Mouse (Mus musculus) hindbrain, postnatal 0 days (tissue): ENCODE results near the gene Col9a2. TPM values are rescaled to one million over a fixed set of nuclear protein-coding genes. Genes with fewer than 3 reads are reported as not detected.

Source experiments
- ATAC-seq: fragments of 200-750 bp; cut with Nextera tagmentation; 2 replicates; pipeline ENCODE4 v1.8.0; 2017; ENCODE audit warnings: mild to moderate bottlenecking, moderate TSS enrichment, moderate library complexity
- DNase-seq: peaks from one replicate; pipeline ENCODE4 v3.0.0-alpha.2; 2015; ENCODE audit warnings: low spot score
- H3K27ac ChIP-seq: fragments of 300-500 bp; sonication (generic); 2 replicates; pipeline ENCODE4 v1.5.1; 2014; ENCODE audit warnings: mild to moderate bottlenecking
- H3K27me3 ChIP-seq: fragments of 300-500 bp; sonication (generic); 2 replicates; pipeline ENCODE4 v1.6.1; 2014; ENCODE audit warnings: low read length, mixed read lengths; ENCODE audit not compliant: insufficient read depth
- H3K36me3 ChIP-seq: fragments of 300-500 bp; sonication (generic); 2 replicates; pipeline ENCODE4 v1.6.1; 2014; ENCODE audit warnings: low read length, mixed read lengths; ENCODE audit not compliant: insufficient read depth
- H3K4me1 ChIP-seq: fragments of 300-500 bp; sonication (generic); 2 replicates; pipeline ENCODE4 v1.6.1; 2014; ENCODE audit warnings: antibody characterized with exemption, low read length, mixed read lengths; ENCODE audit not compliant: insufficient read depth
- H3K4me2 ChIP-seq: fragments of 300-500 bp; sonication (generic); 2 replicates; pipeline ENCODE4 v1.6.1; 2014; ENCODE audit warnings: low read depth, mild to moderate bottlenecking, low read length, moderate library complexity, mixed read lengths
- H3K4me3 ChIP-seq: fragments of 300-500 bp; sonication (generic); 2 replicates; pipeline ENCODE4 v1.5.1; 2014; ENCODE audit warnings: low read length
- H3K9ac ChIP-seq: fragments of 300-500 bp; sonication (generic); replicated peaks from 2 replicates; pipeline ENCODE4 v1.6.1; 2014; ENCODE audit warnings: mild to moderate bottlenecking, low read length, moderate library complexity, mixed read lengths
- H3K9me3 ChIP-seq: fragments of 300-500 bp; sonication (generic); 2 replicates; pipeline ENCODE4 v1.6.1; 2016; ENCODE audit warnings: low read length, mixed read lengths
- CTCF ChIP-seq: IDR thresholded peaks from 2 replicates; pipeline ENCODE4 v1.5.1; 2016; ENCODE audit warnings: antibody characterized with exemption, control low read depth, low read depth
- WGBS: fragments of 180-500 bp; shearing (Covaris S2); extraction: QIAGEN DNeasy Blood & Tissue Kit; methylation state at CpG from one replicate; pipeline ENCODE4 v1.1.7; 2014; 5-methylcytosine and 5-hydroxymethylcytosine counted together
- polyA plus RNA-seq: library from polyadenylated mRNA; unstranded; fragments of >200 nt; fragmentation: Nextera tagmentation; extraction: Ambion mirVana; gene quantifications from 2 replicates; pipeline ENCODE4 v1.2.1, GENCODE M21; 2015
- total RNA-seq: library from RNA; depleted of rRNA; stranded (reverse); fragments of >200 nt; gene quantifications from 2 replicates; pipeline ENCODE4 v1.2.3, GENCODE M21; 2014; rRNA removed

Col9a2 gene
- total and polyA plus RNA-seq, 2 experiments from 2014 or later: 23.8 to 39.8 TPM

GRCm38 (mm10) chr4:121077915-121078646, 38.9 kb downstream of the Col9a2 start:
- Histone ChIP-seq H3K4me3 (no peak overlapping the region), H3K27ac (no peak overlapping the region), H3K36me3 (peaks cover 35% of the 10 kb centered on the region), H3K9me3 (no peaks in the 10 kb centered on the region), H3K9ac (no peak overlapping the region), H3K4me1 (no peaks in the 10 kb centered on the region), H3K4me2 (no peak overlapping the region), H3K27me3 (no peaks in the 10 kb centered on the region)
- WGBS: 46% methylated on average over 3 of the region's 3 CpGs
- no peak for TF ChIP-seq CTCF
- ATAC-seq: no peak
- no peak for DNase-seq

DNA sequence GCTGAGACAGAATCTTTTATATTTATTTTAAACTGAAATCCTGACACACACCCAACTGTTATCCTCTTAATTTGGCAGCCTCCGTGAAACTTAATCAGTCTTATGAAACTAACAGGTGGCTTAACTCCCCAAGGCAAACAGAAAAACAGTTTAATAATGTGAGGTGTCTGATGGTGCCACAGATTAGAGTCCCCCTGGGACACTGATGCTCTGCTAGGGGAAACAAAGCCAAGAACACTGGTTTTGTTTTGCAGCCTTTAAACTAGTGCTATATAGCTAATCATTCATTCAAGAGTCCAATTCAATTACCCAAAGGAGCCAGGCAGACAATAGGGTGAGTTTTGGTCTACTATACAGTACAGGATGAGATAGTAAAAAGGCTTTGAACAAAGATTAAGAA, 41.2 kb downstream of the Col9a2 start:
- no peak overlapping the region for H3K4me3 ChIP-seq
- H3K4me1 ChIP-seq: no peaks in the 10 kb centered on the region
- no peaks in the 10 kb centered on the region for H3K9me3 ChIP-seq
- WGBS: 45% methylated on average over 1 of the region's 1 CpGs
- H3K9ac ChIP-seq: no peak overlapping the region
- H3K36me3 ChIP-seq: peaks cover 45% of the 10 kb centered on the region
- no peak overlapping the region for H3K27ac ChIP-seq
- no peaks in the 10 kb centered on the region for H3K27me3 ChIP-seq
- H3K4me2 ChIP-seq: no peak overlapping the region
- ATAC-seq: no peak
- peak; percentile 39 for DNase-seq
- no peak for TF ChIP-seq CTCF

DNA sequence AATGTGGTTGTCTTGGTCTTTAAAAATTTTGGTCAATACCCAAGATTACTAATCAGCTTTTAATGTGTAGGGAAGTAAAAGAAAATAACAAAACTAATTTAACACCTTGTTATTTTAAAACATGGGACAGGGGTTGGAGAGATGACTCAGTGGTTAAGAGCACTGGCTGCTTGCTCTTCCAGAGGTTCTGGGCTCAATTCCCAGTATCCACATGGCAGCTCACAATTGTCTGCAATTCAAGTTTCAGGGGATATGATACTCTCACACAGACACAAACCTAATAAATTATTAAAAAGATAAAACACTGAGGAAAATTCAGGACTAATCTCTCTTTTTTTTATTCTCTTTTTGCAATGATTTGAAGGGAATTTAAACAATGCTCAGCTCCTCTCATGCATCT, 45.3 kb downstream of the Col9a2 start:
- H3K9ac ChIP-seq: no peak overlapping the region
- TF ChIP-seq CTCF: no peak
- no peak overlapping the region for H3K27ac ChIP-seq
- H3K9me3 ChIP-seq: no peaks in the 10 kb centered on the region
- ATAC-seq (no peak), DNase-seq (no peak)
- H3K27me3 ChIP-seq: no peaks in the 10 kb centered on the region
- H3K4me1 ChIP-seq: no peaks in the 10 kb centered on the region
- H3K4me3 ChIP-seq: no peak overlapping the region
- H3K36me3 ChIP-seq: peaks cover 51% of the 10 kb centered on the region; the same call in 1 of the 2 replicates
- no peak overlapping the region for H3K4me2 ChIP-seq

DNA sequence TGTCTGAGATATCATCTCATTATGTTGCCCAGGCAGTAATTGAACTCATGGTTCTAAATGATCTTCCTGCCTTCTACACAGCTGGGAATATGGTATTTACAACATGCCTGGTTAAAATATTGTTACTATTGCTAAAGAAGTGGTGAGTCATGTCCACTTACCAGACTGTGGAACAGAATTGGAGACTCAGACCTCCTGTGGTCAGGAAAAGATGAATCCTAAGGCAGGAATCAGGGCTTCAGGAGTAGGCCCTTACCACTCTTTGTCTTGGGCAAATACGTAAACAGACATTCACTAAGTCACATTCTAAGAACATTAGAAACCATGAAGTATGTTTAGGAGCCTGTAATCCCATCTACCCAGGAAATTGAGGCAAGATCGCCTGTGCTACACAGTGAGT, 49.5 kb downstream of the Col9a2 start:
- no peaks in the 10 kb centered on the region for H3K27me3 ChIP-seq
- H3K9me3 ChIP-seq: no peaks in the 10 kb centered on the region
- DNase-seq: no peak
- no peak overlapping the region for H3K27ac ChIP-seq
- no peak for TF ChIP-seq CTCF
- H3K9ac ChIP-seq: no peak overlapping the region
- H3K36me3 ChIP-seq: peaks cover 52% of the 10 kb centered on the region
- 94% methylated on average over 2 of the region's 2 CpGs for WGBS
- no peak overlapping the region for H3K4me2 ChIP-seq
- H3K4me3 ChIP-seq: no peak overlapping the region
- ATAC-seq: no peak
- H3K4me1 ChIP-seq: no peaks in the 10 kb centered on the region

DNA sequence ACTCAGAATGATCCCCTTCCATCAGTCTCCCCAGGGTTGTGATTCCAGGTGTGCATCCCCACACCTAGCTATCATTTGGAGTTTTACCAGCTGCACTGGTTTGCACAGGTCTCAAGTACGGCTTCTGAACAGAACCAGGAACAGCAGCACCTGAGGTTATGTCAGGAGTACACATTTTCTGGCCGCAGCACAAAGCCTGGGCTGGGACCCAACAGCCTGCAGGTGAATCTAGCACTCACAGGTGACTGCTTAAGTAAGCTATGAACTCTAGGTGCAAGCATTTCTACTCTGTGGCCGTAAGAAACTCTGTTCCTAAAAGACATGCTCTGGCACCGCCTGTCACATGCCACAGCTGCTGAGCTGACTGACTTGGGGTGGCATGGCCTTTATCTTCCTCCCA, 51.0 kb downstream of the Col9a2 start:
- TF ChIP-seq CTCF: no peak
- Histone ChIP-seq H3K4me1 (no peaks in the 10 kb centered on the region), H3K9me3 (no peaks in the 10 kb centered on the region), H3K4me2 (no peak overlapping the region), H3K27ac (no peak overlapping the region), H3K4me3 (no peak overlapping the region), H3K36me3 (peaks cover 43% of the 10 kb centered on the region), H3K9ac (no peak overlapping the region), H3K27me3 (no peaks in the 10 kb centered on the region)
- ATAC-seq: no peak
- no peak for DNase-seq
- 93% methylated on average over 4 of the region's 4 CpGs for WGBS

DNA sequence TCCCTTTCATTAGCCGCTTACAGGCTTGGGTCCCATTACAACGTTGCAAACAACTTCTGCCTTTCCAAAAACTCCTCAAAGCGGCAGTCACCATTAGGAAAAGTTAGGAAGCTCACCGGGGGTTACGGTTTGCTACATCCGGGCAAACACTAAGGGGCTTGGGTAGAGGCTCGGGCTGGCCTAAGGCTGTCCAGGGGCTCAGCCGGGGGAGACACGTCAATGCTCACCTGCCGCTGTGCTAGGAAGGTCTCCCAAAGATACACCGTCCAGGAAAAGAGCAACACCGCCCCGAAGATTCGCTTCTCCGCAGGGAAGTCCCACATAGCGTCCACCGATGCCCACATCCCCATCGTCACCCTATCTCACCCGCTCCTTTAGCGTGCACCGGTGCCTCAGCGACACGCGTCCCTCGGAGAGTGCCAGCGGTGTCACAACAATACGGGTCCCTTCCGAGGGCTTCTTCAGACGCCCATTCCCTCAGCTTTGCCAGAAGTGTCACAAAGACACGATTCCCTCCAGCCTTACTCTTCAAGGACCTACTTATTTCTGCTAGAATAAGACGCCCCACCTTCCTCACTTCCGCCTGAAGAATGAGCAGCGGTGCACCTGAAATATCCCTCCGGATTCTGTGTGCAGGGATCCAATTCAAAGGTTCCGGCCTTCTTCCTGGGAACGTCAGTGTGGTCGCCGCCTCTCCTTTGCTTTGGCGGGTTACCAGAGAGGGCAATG, 58.6 kb downstream of the Col9a2 start, which contains the start of gene Zmpste24:
TSS of gene Zmpste24 (minus strand) at position 592 of the 729 bp plus-strand sequence.
- Histone ChIP-seq H3K9me3 (no peaks in the 10 kb centered on the region), H3K4me1 (peaks cover 9% of the 10 kb centered on the region), H3K4me3 (peak within 1 kb of the TSS; percentile 85), H3K36me3 (peaks cover 13% of the 10 kb centered on the region), H3K4me2 (peak within 1 kb of the TSS; percentile 87), H3K27ac (peak within 1 kb of the TSS; percentile 77), H3K9ac (peak within 1 kb of the TSS; percentile 72), H3K27me3 (no peaks in the 10 kb centered on the region)
- under 1% methylated on average over 39 of the region's 39 CpGs for WGBS
- DNase-seq (peak; percentile 96), ATAC-seq (peak; percentile 96)
- no peak for TF ChIP-seq CTCF

GRCm38 (mm10) chr4:121103304-121103703, 64.1 kb downstream of the Col9a2 start:
- no peak overlapping the region for H3K4me3 ChIP-seq
- TF ChIP-seq CTCF: no peak
- no peaks in the 10 kb centered on the region for H3K27me3 ChIP-seq
- DNase-seq (no peak), ATAC-seq (no peak)
- peaks cover 4% of the 10 kb centered on the region; the same call in 1 of the 2 replicates for H3K4me1 ChIP-seq
- H3K9ac ChIP-seq: no peak overlapping the region
- H3K36me3 ChIP-seq: no peaks in the 10 kb centered on the region
- H3K27ac ChIP-seq: no peak overlapping the region
- WGBS: 78% methylated on average over 4 of the region's 4 CpGs
- H3K4me2 ChIP-seq: no peak overlapping the region
- no peaks in the 10 kb centered on the region for H3K9me3 ChIP-seq

Other genes starting within 250 kb of the Col9a2 start
- gene Nfyc, start 207.8 kb upstream of the Col9a2 start, total RNA-seq: 144 and 175 TPM in 2 replicates
- gene Nfyc, start 207.8 kb upstream of the Col9a2 start, polyA plus RNA-seq: 66.9 and 69.4 TPM in 2 replicates
- 93.7 and 109 TPM in 2 replicates for gene Rims3, start 184.6 kb upstream of the Col9a2 start, total RNA-seq
- gene Rims3, start 184.6 kb upstream of the Col9a2 start, polyA plus RNA-seq: 22.0 and 22.8 TPM in 2 replicates
- 7.4 and 8.6 TPM in 2 replicates for gene Exo5, start 114.4 kb upstream of the Col9a2 start, total RNA-seq
- gene Exo5, start 114.4 kb upstream of the Col9a2 start, polyA plus RNA-seq: 13.4 and 13.6 TPM in 2 replicates
- gene Zfp69, start 87.7 kb upstream of the Col9a2 start, total RNA-seq: 1.8 and 2.8 TPM in 2 replicates
- 4.5 and 4.8 TPM in 2 replicates for gene Zfp69, start 87.7 kb upstream of the Col9a2 start, polyA plus RNA-seq
- 78.4 and 79.8 TPM in 2 replicates for gene Smap2, start 22.1 kb upstream of the Col9a2 start, total RNA-seq
- 37.4 and 42.0 TPM in 2 replicates for gene Smap2, start 22.1 kb upstream of the Col9a2 start, polyA plus RNA-seq
- gene Zmpste24, start 58.9 kb downstream of the Col9a2 start, total RNA-seq: 20.5 and 21.7 TPM in 2 replicates
- gene Zmpste24, start 58.9 kb downstream of the Col9a2 start, polyA plus RNA-seq: 21.3 and 23.0 TPM in 2 replicates
- not detected in 2 replicates for gene Tmco2, start 69.8 kb downstream of the Col9a2 start, total RNA-seq
- 0.21 TPM in 1 of 2 replicates, not detected in the other for gene Tmco2, start 69.8 kb downstream of the Col9a2 start, polyA plus RNA-seq
- gene Rlf, start 175.7 kb downstream of the Col9a2 start, total RNA-seq: 24.4 and 27.0 TPM in 2 replicates
- 18.4 and 19.3 TPM in 2 replicates for gene Rlf, start 175.7 kb downstream of the Col9a2 start, polyA plus RNA-seq